Mouse (Mus musculus) T-helper 1 cell (primary cell): ENCODE results near the gene Ptpa.

Experiments
- in situ Hi-C: fragments of 300-600 bp; cut with MboI, MseI; formaldehyde crosslinking; loops from one replicate; pipeline ENCODE4 v1.15.1; 2025; ENCODE audit warnings: high pct_unique_total_duplicates

Gene Ptpa

DNA sequence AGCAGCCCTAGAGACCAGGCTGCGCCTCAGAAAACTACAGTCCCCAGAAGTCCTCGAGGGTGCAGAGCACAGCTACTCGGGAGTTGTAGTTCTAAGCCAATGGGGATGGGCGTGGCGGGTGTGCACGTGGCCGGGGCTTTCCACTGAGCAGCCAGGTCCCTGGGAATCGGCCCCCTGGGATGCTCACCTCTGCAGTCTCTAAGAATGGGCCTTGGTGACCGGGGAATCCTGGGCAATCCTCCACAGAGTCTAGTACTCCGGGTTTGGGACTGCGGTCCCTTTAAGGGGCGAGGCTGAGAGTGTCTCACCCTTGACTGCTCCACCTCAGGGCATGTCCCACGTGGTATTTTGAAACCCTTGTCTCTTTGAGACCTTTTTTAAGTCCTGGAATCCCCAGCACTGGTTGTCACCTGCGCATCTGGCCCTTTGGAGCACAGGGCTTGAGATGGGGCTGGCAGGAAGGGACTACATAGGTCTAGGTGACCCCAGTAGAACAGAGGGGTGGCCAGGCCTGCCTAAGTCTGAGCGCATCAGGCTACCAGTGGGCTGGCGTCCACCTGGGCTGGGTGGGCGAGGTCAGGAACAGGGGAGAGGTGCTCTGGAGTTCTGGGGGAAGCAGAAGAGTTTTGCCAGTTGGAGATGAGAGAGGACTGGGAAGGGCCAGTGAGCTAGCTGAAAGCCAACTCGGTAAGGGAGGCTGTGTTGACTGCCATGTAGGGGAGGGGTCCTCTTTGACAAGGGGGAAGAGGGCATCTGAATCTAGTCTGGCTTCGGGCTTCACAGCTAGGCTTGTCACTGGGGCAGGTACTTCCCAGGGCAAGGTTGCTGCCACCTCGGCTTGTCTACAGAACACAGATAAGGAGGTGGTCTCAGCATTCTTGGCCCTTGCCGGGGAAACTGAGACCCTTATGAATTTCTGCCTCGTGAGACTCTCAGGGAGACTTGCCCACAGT, 80.3 kb downstream of the Ptpa start:
- in situ Hi-C loops: no loop called here
